Mouse (Mus musculus) layer of hippocampus, postnatal 10 days (tissue): ENCODE data around the gene Zfp689. TPM values are rescaled to one million over a fixed set of nuclear protein-coding genes. Genes with fewer than 3 reads are reported as not detected.
"Not testable (repeated sequence)": the region's sequence is repeated elsewhere in the genome, so short reads cannot be mapped to it uniquely, and the experiment has no call there.

ENCODE experiments used
- DNase-seq, 2 experiments: peaks; one replicate each; pipeline ENCODE4 v3.0.0; 2021; ENCODE audit warnings: low spot score in 2 of 2
- long read RNA-seq: library from polyadenylated mRNA; stranded (forward); transcript quantifications from one replicate; pipeline ENCODE4 v2.0.0, GENCODE M21; 2023
- total RNA-seq, 2 experiments: library from RNA; stranded (reverse); gene quantifications; 2 replicates each; pipeline ENCODE4 v1.2.3; 2021

Zfp689 gene
- total RNA-seq = 1 to 10 TPM; 7.5 to 7.7 TPM
- long read RNA-seq, partial matches to known transcripts = 0 of 3 reads
- long read RNA-seq, other reads (novel, unspliced or antisense) = 2 of 3 reads

DNA sequence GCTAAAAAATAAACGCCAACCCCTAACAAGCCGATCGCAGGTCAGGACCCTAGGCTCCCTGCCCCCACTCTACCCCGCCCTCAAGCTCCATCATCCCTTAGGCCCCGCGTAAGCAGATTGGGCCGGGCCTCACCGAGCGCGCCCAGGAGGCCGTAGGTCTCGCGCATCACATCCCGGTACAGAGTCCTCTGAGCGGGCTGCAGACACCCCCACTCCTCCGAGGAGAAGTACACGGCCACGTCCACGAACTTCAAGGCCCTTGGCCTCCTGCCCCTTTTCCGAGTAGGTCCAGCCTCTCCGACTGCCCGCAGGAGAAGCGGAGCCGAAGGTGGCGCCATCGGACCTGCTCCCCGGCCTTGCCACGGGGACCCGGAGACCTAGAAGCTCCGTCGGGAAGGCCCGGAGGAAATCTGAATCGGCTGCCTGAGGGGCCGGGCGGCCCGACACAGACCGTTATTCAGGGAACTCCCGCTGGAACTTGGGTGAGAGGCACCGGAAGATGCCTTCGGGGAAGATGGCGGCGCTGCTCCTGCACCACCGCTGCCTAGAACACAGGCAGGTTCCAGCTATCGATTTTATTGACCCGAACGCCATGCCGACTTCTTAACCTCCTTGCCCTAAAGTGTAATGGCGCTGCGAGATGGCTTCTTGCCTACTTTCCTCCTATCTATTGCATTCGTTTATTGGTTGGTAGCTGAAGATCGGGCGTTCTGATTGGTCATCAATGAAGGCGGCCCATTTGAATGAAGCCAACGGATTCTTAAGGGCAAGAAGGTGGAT, at the start of gene Zfp689:
TSS of gene Zfp689 (minus strand) at position 638 of the 780 bp plus-strand sequence.
- peak; percentile 90 to 92 for DNase-seq

DNA sequence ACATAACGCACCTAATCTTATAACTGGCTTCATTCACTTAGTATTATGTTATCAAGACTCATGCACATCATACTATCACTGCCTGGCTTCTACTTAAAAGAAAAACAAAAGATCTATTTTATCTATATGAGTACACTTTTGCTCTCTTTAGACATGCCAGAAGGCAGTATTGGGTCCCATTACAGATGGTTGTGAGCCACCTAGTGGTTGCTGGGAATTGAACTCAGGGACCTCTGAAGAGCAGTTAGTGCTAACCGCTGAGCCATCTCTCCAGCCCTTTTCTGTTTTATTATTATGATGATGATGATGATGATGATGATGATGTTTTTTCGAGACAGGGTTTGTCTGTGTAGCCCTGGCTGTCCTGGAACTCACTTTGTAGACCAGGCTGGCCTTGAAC, 49.4 kb upstream of the Zfp689 start:
- peak in 1 of 2 experiments; percentile 48 for DNase-seq

DNA sequence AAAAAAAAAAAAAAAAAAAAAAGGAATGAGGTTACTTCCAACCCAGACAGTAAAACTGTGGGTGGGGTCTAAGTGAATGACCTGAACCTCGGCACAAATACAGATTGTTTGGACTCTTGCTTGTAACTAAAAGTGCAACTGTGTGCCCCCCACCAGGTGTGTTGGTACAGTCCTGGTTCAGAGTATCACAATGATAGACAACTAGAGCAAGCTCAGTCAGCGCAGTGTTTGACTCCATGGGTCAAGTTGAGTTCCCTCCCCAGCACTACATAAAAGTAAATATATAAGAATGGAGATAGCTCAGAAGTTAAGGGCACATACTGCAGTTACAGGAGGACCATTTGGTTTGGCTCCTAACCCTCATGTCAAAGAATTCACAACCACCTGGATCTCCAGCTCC, 48.4 kb upstream of the Zfp689 start:
- no peak for DNase-seq

DNA sequence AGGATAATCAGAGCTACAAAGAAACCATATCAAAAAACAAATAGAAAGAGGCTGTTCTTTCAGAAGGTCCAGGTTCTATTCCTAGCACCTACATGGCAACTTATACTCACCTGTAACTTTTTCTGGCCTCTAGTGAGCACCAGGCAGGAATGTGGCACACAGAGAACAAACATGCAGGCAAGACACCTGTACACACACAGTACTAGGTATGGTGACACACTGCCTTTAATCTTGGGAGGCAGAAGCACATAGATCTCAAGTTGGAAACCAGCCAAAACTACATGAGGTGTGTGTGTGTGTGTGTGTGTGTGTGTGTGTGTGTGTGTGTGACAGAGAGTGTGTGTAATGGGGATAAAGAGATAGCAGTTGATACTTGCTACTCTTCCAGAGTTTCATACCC, 45.7 kb upstream of the Zfp689 start:
- no peak for DNase-seq

DNA sequence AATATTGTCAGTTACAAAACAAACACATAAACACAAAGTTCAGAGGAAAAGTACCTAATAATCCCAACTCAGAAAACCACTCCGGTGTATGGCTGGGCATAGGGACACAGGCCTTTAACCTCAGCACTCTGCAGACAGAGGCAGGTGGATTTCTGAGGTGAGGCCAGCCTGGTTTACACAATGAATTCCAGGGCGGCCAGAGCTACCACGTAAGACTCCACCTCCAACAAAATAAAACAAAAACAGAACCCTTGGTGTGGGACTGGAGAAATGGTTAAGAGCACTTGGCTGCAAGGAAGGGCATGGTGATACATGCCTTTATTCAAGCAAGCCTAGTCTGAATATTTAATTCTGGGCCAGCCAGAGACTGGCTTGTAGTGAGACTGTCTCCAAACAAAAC, 42.9 kb upstream of the Zfp689 start:
- no peak for DNase-seq

DNA sequence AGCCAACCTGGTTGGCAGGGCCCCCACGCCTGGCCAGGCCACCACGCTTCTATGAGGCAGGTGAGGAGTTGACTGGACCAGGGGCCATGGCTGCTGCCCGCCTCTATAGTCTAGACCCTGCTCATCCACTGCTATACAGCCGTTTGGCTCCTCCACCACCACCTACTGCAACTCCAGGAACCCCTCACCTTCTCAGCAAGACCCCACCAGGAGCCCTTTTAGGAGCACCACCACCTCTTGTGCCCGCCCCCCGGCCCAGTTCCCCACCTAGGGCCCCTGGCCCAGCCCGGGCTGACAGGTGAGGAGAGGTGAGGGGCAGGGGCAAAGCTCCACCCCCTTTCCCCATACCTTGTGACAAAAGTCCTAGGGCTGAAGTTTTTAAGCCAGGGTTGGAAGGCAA, 41.0 kb upstream of the Zfp689 start:
- DNase-seq = no peak

DNA sequence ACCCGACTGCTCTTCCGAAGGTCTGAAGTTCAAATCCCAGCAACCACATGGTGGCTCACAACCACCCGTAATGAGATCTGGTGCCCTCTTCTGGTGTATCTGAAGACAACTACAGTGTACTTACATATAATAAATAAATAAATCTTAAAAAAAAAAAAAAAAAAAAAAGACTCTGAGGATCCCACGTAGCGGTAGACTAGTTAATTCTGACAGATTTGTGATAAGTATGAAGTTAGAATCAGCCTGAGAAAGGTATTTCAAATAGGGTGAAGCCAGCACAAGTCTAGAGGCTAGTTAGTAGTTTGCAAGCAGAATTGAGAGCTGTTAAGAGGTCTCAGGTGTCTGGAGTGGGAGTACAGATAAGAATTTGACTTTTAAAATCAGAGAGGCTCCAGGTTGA, 39.4 kb upstream of the Zfp689 start:
- not testable (repeated sequence) for DNase-seq

DNA sequence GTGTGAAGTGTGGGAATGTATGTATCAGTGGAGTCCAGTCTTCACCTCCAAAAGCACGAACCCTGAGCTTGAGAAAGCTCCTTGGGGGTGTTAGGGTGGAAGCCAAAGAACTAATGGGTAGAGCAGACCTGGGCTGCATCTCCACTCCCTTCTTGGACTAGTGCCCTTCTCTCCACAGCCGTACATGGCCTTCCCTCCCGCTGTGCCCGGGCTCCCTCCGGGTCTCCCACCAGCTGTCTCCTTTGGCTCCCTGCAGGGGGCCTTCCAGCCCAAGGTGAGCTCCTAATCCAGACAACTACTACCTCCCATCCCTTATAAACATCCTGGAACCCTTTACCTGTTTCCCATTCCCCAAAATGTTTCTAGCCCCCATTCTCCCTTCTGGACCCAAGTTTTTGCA, 36.5 kb upstream of the Zfp689 start:
- no peak for DNase-seq

DNA sequence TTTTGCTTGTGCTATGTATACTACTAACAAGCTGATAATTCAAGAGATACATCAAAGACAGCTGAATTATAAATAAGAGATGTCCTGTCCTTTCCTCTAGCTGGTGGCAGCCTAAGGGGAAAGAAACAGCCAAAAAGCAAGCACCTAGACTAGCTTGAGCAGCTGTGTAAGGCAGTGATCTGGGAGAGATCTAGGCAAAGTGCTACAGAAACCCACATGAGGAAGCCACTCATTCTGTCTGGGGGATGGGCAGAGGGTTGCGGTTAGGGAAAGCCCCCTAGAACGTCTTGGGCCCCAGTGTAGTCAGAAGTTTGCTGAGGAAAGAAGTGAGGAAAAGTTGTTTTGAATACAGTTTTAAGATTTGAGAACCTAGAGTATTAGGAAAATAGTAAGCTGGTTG, 31.4 kb upstream of the Zfp689 start:
- DNase-seq = no peak

DNA sequence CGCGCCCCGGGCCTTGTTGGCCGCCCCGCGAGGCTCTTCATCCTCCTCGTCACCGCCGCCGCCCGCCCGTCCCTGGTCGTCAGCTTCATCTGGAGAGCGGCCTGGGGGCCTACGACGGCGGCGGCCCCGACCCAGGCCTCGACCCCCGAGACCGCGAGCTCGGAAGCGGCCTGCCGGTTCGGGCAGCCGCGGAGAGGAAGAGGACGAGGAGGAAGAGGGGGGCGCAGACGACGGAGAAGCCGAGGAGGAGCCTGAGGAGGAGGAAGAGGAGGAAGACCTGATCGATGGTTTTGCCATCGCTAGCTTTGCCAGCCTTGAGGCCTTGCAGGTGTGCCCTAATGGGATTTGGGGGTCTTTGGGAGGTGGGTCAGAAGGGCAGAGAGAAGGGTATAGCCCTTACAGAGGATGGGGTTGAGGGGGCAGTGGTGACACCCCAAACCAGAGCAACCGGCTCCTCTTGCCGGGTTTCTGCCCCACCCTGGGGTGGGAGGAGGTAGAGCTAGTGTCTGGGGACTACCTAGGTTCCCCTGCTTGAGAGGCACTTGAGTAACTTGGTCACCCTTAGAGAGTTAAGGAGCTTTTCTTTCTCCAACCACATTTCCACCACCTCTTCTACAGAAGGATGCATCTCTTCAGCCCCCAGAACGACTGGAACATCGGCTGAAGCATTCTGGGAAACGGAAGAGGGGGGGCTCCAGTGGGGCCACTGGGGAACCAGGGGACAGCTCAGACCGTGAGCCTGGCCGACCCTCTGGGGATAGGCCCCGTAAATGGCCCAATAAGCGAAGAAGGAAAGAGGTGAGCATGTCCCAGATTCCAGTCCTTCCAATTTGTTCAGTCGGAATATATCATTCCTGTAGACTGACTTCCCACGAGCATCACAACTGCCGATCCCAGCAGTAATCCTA, 30.6 kb upstream of the Zfp689 start:
- DNase-seq = peak; percentile 26 to 52

DNA sequence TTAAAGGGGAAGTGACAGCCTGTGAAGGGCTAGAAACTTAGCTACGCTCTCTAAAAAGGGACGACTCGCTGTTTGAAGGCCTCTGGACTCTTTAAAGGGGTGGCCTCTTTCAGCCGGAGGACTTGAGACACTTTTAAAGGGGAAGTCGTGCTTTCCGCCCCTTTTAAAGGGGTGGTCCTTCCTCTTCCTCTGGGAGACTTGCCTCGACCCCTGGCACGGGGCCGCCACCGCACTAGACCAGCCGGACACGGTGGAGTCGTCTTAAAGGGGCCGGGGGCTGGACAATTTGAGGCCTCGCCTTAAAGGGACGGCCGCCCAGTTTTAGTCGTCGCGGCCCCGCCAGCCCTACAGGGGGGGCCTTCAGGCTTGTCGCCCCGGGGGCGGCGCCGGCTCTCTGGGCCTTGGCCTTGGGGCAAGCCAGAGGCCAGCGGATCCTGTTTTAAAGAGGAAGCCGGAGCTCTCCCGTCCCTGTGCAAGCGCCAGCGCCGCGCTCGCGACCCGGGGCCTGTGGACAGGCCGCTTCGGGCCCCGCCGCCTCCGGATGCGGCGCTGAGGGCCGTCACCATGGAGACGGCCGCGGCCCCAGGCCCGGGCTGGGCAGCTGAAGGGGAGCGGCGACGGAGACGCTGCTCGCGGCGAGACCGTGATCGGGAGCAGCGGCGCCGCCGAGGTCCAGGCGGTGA, 29.8 kb upstream of the Zfp689 start, which contains the start of gene Fbrs:
TSS of gene Fbrs (plus strand) at position 565 of the 683 bp plus-strand sequence.
- peak; percentile 93 to 95 for DNase-seq

DNA sequence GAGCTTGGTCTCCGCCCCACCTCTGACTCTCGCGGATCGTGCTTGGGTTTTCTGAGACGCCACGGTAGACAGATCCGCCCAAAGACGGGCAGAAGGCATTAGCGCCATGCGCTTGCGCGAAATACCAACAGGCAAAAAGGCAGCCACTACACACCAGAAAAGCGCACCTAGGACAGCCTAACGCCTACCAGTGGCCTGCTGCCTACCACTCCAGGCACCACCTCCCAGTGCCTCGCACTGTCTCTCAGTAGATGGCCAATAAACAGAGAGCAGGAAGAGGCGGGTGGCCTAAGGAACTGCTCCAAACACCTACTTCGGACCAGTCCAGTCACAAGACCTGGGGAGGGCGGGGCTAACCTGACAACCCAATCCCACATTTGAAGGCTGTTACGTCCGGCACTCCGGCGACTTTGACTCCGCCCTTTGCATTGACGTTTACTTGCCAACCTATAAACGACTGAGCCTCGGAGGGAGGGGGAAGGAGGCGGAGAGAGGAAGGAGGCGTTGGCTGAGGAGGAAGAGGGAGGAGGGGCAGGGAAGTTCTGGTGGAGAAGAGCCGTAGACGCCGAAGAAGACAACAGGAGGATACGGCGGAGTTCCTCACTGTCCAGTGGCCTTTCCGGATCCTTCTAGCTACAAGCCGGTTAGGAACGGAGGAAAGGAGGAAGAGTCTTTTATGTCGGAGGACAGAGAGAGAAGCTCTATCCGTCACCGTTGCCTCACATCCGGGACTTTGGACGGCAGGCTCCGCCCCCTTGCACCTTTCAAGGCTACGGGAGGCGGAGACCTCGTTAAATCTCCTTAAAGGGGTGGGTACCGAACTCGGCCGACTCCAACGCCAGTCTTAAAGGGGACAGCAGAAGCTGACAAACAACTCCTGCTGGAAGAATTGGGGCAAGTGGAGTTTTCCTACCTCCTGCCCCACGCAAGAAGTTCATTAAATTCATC, 29.0 kb upstream of the Zfp689 start:
- DNase-seq = peak; percentile 99 to 100

DNA sequence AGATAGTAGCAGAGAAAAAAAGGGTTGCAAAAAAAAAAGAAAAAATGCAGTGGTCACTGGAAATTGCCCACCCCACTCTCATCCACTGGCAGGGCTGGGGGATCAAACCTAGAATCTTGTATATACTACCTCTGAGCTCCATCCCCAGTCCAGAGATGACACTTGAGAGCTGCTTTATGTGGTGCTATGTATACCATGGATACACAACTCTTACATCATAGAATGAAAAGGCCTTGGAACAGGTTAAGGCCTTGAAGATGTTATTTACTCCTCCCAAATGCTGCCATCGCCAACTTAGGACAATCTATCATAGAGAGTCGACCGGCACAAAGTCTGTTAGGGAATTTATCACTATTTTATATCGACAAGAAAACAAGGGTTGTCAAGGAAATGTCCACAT, 27.9 kb upstream of the Zfp689 start:
- DNase-seq = no peak

DNA sequence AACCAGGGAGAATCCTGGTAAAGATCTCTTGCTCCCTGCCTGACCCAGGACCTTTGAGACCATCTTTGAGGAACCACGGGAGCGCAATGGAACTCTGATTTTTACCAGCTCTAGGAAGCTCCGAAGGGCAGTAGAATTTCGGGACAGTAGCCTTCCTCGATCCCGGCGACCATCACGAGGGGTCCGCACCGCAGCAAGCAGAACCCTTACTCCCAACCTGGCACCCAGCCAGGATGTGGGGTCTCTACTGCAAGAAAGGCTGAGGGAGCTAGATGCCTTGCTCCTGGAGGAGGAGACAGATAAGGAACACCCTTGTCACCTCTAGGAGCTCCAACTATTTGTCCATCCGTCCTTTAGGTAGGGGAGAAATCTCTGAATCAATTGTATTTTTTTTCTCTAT, 27.4 kb upstream of the Zfp689 start:
- DNase-seq = no peak

DNA sequence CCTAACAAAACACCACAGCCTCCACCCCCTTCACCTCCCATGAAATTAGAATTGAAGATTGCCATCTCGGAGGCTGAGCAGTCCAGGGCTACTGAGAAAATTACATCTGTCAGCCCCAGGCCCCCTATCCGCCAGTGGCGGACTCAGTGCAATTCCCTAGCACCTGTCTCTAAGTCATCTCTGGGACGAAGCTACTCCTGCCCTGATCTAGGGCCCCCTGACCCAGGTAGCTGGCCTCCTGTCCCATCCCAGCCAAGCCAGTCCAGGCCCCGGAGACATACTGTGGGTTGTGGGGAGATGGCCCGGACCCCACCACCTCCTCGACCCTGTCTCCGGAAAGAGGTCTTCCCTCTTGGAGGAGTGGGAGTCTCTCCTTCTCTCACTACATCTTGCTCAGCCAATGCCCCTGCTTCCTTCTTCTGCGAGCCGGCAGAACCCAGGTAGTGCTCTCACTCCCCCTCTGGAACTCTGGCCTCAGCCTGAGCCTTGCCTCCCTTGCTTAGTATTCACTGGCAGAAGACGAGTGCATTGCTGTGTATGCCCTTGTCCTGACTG, 26.3 kb upstream of the Zfp689 start:
- DNase-seq = no peak

DNA sequence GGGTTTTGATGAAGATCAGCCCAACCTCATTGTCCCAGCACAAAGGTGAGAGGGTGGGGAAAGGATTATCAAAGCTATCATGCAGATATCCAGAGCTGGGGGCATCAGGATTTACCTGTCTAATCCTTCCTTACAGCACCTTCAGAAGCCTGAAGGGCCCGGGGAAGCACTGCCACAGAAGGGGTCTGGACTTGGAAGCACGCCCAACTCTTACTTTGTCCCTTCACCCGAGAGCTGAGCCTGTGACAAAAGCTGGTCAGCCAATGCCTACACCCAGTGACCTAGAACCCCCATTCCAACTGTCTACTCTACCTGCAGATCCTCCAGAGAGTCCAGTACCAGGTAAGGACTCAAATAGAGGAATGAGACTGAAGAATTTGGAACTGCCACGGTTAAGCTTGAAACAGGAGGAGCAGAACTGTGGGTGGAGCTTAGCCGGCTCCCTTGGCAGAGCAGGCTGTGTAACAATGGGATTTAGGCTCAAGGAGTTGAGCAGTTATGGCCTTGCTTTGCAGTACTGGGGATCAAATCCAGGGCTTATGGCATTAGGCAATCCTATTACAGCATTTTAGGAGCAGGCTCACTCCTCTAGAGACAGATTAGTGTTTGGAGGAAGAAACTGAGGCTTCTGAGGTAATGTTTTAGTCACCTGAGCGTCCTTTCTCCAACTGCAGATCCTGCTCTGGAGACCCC, 25.6 kb upstream of the Zfp689 start:
- no peak for DNase-seq

DNA sequence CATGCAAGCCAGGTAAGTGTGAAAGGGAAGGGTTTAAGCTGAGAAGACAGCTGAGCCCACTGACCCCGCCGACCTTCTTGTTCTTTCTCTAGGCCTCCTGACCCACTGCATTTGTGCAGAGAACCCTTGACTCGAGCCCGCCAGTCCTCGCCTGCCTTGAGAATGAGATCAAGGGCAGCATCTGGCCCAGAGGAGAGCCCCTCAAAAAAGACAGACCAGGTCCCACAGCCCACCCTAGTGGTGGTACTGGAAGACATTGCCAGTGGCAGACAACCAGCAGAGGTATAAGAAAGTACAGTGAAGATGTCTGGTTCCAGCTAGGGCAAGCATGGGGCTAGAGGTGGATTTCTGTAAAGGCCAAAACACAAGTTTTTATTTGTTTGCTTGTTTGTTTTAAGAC, 24.7 kb upstream of the Zfp689 start:
- DNase-seq = no peak

DNA sequence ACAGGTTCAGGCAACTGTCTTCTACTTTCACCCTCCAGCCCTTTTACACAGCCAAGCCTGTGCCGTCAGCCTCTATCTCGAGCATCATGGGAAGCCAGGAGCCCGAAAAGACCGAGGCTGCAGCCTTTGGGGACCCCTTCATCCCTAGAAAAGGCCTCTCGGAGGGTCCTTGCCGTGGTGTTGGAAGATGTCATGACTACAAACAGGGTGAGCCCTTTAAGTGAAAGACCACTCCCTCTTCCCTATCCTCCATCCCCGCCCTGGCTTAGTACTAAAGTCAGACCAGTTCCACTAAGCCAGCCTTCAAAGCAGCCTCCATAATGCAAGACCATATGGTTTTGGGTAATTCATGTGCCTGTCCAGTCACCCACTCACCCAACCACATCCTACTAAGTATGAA, 23.1 kb upstream of the Zfp689 start:
- no peak for DNase-seq

DNA sequence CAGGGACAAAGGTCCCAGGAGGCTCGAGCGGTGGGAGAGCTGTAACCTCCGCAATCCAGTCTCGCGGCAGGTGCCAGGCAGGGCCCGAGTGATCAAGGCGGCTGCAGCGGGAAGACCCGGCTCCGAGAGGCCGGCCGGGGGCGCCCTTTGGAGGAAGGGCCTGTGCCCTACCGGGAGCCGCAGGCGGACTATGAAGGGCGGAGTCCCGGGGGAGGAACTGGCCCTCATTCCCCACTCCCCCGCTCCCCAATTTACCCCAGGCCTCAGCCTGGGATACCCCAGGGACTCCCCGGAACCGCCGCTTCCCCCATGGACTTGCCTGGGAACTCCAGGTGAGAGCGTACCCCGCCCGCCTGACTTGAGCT, 22.7 kb upstream of the Zfp689 start:
- no peak for DNase-seq
